ENCODE assay signal across 19 mouse cellular contexts in genomic region chr3:95518891-95519290, GRCm38 (mm10). TPM values are rescaled to one million over a fixed set of nuclear protein-coding genes. Genes with fewer than 3 reads are reported as not detected.
DNase-seq lines count a peak whose midpoint lies in the region; ATAC-seq and TF ChIP-seq lines count a peak whose summit lies in the region.
"Had no signal": no experiment of that assay in that cellular context is flagged by ENCODE, and none has a peak within 500 bp of the region (broad histone marks: within the 10 kb centered on the region; RNA-seq: fewer than 3 reads in every experiment).

No protein-coding gene starts in this region.

- ATAC-seq in heart, embryonic 11.5 days (replicated peaks; ENCODE audit: insufficient number of reproducible peaks, low FRiP score, low TSS enrichment) = no peak
- no peak for ATAC-seq in stomach, embryonic 15.5 days (ENCODE audit: insufficient read depth, low FRiP score, low read depth)
- ATAC-seq in stomach, postnatal 0 days (ENCODE audit: low FRiP score, low TSS enrichment) = no peak
- peak; percentile 48 for ATAC-seq in liver, embryonic 14.5 days (ENCODE audit: insufficient read depth)
- ATAC-seq: forebrain, postnatal 0 days; intestine, postnatal 0 days had no signal

- 75% methylated on average over 7 of the region's 7 CpGs for WGBS in heart, embryonic 11.5 days (ENCODE audit: insufficient replicate concordance)
- WGBS in stomach, embryonic 15.5 days = 74% methylated on average over 7 of the region's 7 CpGs
- WGBS in stomach, postnatal 0 days = 77% methylated on average over 7 of the region's 7 CpGs
- WGBS in liver, embryonic 14.5 days (ENCODE audit: insufficient replicate concordance) = 31% methylated on average over 7 of the region's 7 CpGs

- intact Hi-C loops in heart, postnatal 25 days (cut with DNase I) = loop anchor here (5.0 to 10.0 kb wide), 4 partner anchors 68 to 326 kb away; partner anchors contain the start of gene Golph3l

- no peak overlapping the region for H3K4me3 ChIP-seq in heart, embryonic 11.5 days (ENCODE audit: low read depth, low read length)
- no peak overlapping the region for H3K4me3 ChIP-seq in stomach, embryonic 15.5 days (replicated peaks)
- no peak overlapping the region for H3K4me3 ChIP-seq in stomach, postnatal 0 days (ENCODE audit: low read depth, low read length)
- H3K4me3 ChIP-seq in liver, embryonic 14.5 days (ENCODE audit: insufficient read depth in 1 of 2, low read depth in 2 of 2, low read length in 2 of 2) = peak overlapping the region in 1 of 2 experiments; percentile 15; a peak in 1 of 4 replicates
- H3K4me3 ChIP-seq: embryonic facial prominence, embryonic 13.5 days; limb, embryonic 15.5 days; midbrain, embryonic 12.5 days had no signal

- no peaks in the 10 kb centered on the region for H3K9me3 ChIP-seq in heart, embryonic 11.5 days (replicated peaks; ENCODE audit: control insufficient read depth, low read length)
- H3K9me3 ChIP-seq in stomach, embryonic 15.5 days = no peaks in the 10 kb centered on the region
- H3K9me3 ChIP-seq in stomach, postnatal 0 days (ENCODE audit: control insufficient read depth, low read length) = no peaks in the 10 kb centered on the region
- no peaks in the 10 kb centered on the region for H3K9me3 ChIP-seq in liver, embryonic 14.5 days (ENCODE audit: control insufficient read depth, low read length)
- H3K9me3 ChIP-seq: embryonic facial prominence, embryonic 13.5 days; limb, embryonic 15.5 days; midbrain, embryonic 12.5 days had no signal

- no peak overlapping the region for H3K4me2 ChIP-seq in heart, embryonic 11.5 days
- H3K4me2 ChIP-seq in stomach, embryonic 15.5 days = no peak overlapping the region
- H3K4me2 ChIP-seq in stomach, postnatal 0 days (replicated peaks; ENCODE audit: low read depth) = no peak overlapping the region
- peak overlapping the region; percentile 71 for H3K4me2 ChIP-seq in liver, embryonic 14.5 days (ENCODE audit: low read depth)
- H3K4me2 ChIP-seq: embryonic facial prominence, embryonic 13.5 days; limb, embryonic 15.5 days; midbrain, embryonic 12.5 days had no signal

- TF ChIP-seq CTCF in stomach, postnatal 0 days (IDR thresholded peaks at IDR 0.05; ENCODE audit: low read depth) = no peak
- no peak; the same call in 1 of the 2 replicates for TF ChIP-seq CTCF in liver, embryonic 14.5 days (IDR thresholded peaks at IDR 0.05; ENCODE audit: low read depth)

- H3K27me3 ChIP-seq in heart, embryonic 11.5 days (ENCODE audit: control insufficient read depth, insufficient read depth, low read length) = no peaks in the 10 kb centered on the region
- no peaks in the 10 kb centered on the region for H3K27me3 ChIP-seq in stomach, embryonic 15.5 days (replicated peaks)
- H3K27me3 ChIP-seq in stomach, postnatal 0 days (ENCODE audit: control insufficient read depth, insufficient read depth, low read length) = no peaks in the 10 kb centered on the region
- no peaks in the 10 kb centered on the region for H3K27me3 ChIP-seq in liver, embryonic 14.5 days (ENCODE audit: control insufficient read depth, insufficient read depth, low read length)
- H3K27me3 ChIP-seq: embryonic facial prominence, embryonic 13.5 days; limb, embryonic 15.5 days; midbrain, embryonic 12.5 days had no signal

- peak overlapping the region; percentile 80 for H3K27ac ChIP-seq in heart, embryonic 11.5 days (ENCODE audit: low read depth, low read length)
- H3K27ac ChIP-seq in stomach, embryonic 15.5 days = 0 out of 2 replicates have a peak overlapping the region, but pooled peaks have one; percentile 19
- no peak overlapping the region for H3K27ac ChIP-seq in stomach, postnatal 0 days (replicated peaks)
- peak overlapping the region; percentile 98 for H3K27ac ChIP-seq in liver, embryonic 14.5 days
- H3K27ac ChIP-seq: embryonic facial prominence, embryonic 13.5 days; limb, embryonic 15.5 days; midbrain, embryonic 12.5 days had no signal

- H3K36me3 ChIP-seq in heart, embryonic 11.5 days (ENCODE audit: control insufficient read depth, insufficient read depth, low read length) = no peaks in the 10 kb centered on the region
- no peaks in the 10 kb centered on the region for H3K36me3 ChIP-seq in stomach, embryonic 15.5 days
- H3K36me3 ChIP-seq in stomach, postnatal 0 days (ENCODE audit: control insufficient read depth, insufficient read depth, low read length) = no peaks in the 10 kb centered on the region
- H3K36me3 ChIP-seq in liver, embryonic 14.5 days (replicated peaks; ENCODE audit: control insufficient read depth, insufficient read depth, low read depth) = no peaks in the 10 kb centered on the region
- H3K36me3 ChIP-seq: embryonic facial prominence, embryonic 13.5 days; limb, embryonic 15.5 days; midbrain, embryonic 12.5 days had no signal

- H3K9ac ChIP-seq in heart, embryonic 11.5 days (ENCODE audit: low read depth, low read length) = 0 out of 2 replicates have a peak overlapping the region, but pooled peaks have one; percentile 22
- no peak overlapping the region for H3K9ac ChIP-seq in stomach, embryonic 15.5 days
- H3K9ac ChIP-seq in stomach, postnatal 0 days (ENCODE audit: low read length) = no peak overlapping the region
- peak overlapping the region; percentile 64 for H3K9ac ChIP-seq in liver, embryonic 14.5 days (replicated peaks)
- H3K9ac ChIP-seq: embryonic facial prominence, embryonic 13.5 days; forebrain, postnatal 0 days; limb, embryonic 15.5 days; midbrain, embryonic 12.5 days had no signal

- no peaks in the 10 kb centered on the region for H3K4me1 ChIP-seq in heart, embryonic 11.5 days (ENCODE audit: control insufficient read depth, insufficient read depth, low read length)
- H3K4me1 ChIP-seq in stomach, embryonic 15.5 days = 0 out of 2 replicates have a peak, but pooled peaks cover 2% of the 10 kb centered on the region
- no peaks in the 10 kb centered on the region for H3K4me1 ChIP-seq in stomach, postnatal 0 days (replicated peaks; ENCODE audit: control insufficient read depth, insufficient read depth)
- peaks cover 66 to 70% of the 10 kb centered on the region in 2 experiments for H3K4me1 ChIP-seq in liver, embryonic 14.5 days (replicated peaks; ENCODE audit: control insufficient read depth in 2 of 2, insufficient read depth in 2 of 2, low read length in 1 of 2)

- no peak for DNase-seq in heart, postnatal 25 days (ENCODE audit: low spot score)
- no peak for DNase-seq in stomach, postnatal 0 days (ENCODE audit: low spot score)
- peak; percentile 31 to 56 (median 31) for DNase-seq in liver, embryonic 14.5 days (ENCODE audit: low read depth in 3 of 3, low spot score in 3 of 3)
- no peak for DNase-seq in frontal cortex, postnatal 14 days (ENCODE audit: low spot score in 2 of 2)
- no peak for DNase-seq in embryo, embryonic 11 days
- DNase-seq in cerebellum, adult 9-11 months = no peak
- DNase-seq: cerebellum, postnatal 10 days; forebrain, postnatal 0 days; gastrocnemius, postnatal 14 days; kidney, postnatal 25 days; thymus, adult 18-20 months had no signal

- TF ChIP-seq EP300 in stomach, postnatal 0 days (optimal IDR thresholded peaks at IDR 0.05) = no peak
- TF ChIP-seq EP300 in liver, embryonic 14.5 days (IDR thresholded peaks at IDR 0.05; ENCODE audit: low read depth) = no peak

RNA-seq across cellular contexts. Expression of gene Ctss, which starts 7.7 kb away (rescaled TPM):
- polyA plus RNA-seq in heart, embryonic 11.5 days (2014; fragmentation: Nextera tagmentation; extraction: Ambion mirVana) = 5.4 and 6.2 TPM in 2 replicates
- 10 to 100 TPM; 13.6 TPM for total RNA-seq in heart, postnatal 25 days (2021)
- polyA plus RNA-seq in stomach, embryonic 15.5 days (2015; fragmentation: Nextera tagmentation; extraction: Ambion mirVana) = 32.5 and 33.6 TPM in 2 replicates
- polyA plus RNA-seq in stomach, postnatal 0 days (2015; fragmentation: Nextera tagmentation; extraction: Ambion mirVana) = 31.8 and 35.6 TPM in 2 replicates
- polyA plus RNA-seq in liver, embryonic 14.5 days (2012; rRNA removed) = 9.8 and 16.1 TPM in 2 replicates
- 27.1 and 27.7 TPM in 2 replicates for polyA plus RNA-seq in liver, embryonic 14.5 days (2014; fragmentation: Nextera tagmentation; extraction: Ambion mirVana)

RNA-seq across cellular contexts. Expression of gene Ctsk, which starts 19.8 kb away (rescaled TPM):
- polyA plus RNA-seq in heart, embryonic 11.5 days (2014; fragmentation: Nextera tagmentation; extraction: Ambion mirVana) = 9.9 and 14.0 TPM in 2 replicates
- 10 to 100 TPM in 1 of 2 experiments, 1 to 10 TPM in 1; 8.7 to 10.9 TPM for total RNA-seq in heart, postnatal 25 days (2021)
- 11.7 and 12.2 TPM in 2 replicates for polyA plus RNA-seq in stomach, embryonic 15.5 days (2015; fragmentation: Nextera tagmentation; extraction: Ambion mirVana)
- polyA plus RNA-seq in stomach, postnatal 0 days (2015; fragmentation: Nextera tagmentation; extraction: Ambion mirVana) = 16.3 and 18.7 TPM in 2 replicates
- 0.54 and 0.92 TPM in 2 replicates for polyA plus RNA-seq in liver, embryonic 14.5 days (2012; rRNA removed)
- 1.1 and 1.3 TPM in 2 replicates for polyA plus RNA-seq in liver, embryonic 14.5 days (2014; fragmentation: Nextera tagmentation; extraction: Ambion mirVana)

RNA-seq across cellular contexts. Expression of gene Hormad1, which starts 40.6 kb away (rescaled TPM):
- 0.65 TPM in 1 of 2 replicates, not detected in the other for polyA plus RNA-seq in heart, embryonic 11.5 days (2014; fragmentation: Nextera tagmentation; extraction: Ambion mirVana)
- total RNA-seq in heart, postnatal 25 days (2021) = not detected
- not detected in 2 replicates for polyA plus RNA-seq in stomach, embryonic 15.5 days (2015; fragmentation: Nextera tagmentation; extraction: Ambion mirVana)
- polyA plus RNA-seq in stomach, postnatal 0 days (2015; fragmentation: Nextera tagmentation; extraction: Ambion mirVana) = not detected in 2 replicates
- not detected in 2 replicates for polyA plus RNA-seq in liver, embryonic 14.5 days (2012; rRNA removed)
- polyA plus RNA-seq in liver, embryonic 14.5 days (2014; fragmentation: Nextera tagmentation; extraction: Ambion mirVana) = 0.06 TPM in 1 of 2 replicates, not detected in the other
- total RNA-seq: forebrain, postnatal 0 days; gastrocnemius, postnatal 14 days; left cerebral cortex, adult 8-10 months had no signal
- polyA plus RNA-seq: embryonic facial prominence, embryonic 13.5 days; forebrain, postnatal 0 days; heart, postnatal 0 days; intestine, postnatal 0 days; limb, embryonic 15.5 days; midbrain, embryonic 12.5 days had no signal

Comparison
In these comparisons a context has a peak if more than half of its experiments do, and no peak if none do; other contexts are left out.
1. H3K9ac ChIP-seq: peak in heart, embryonic 11.5 days (single experiment) and liver, embryonic 14.5 days (single experiment); none in stomach, embryonic 15.5 days (single experiment) and stomach, postnatal 0 days (single experiment).
2. DNase-seq: peak in liver, embryonic 14.5 days (3 of 3); none in heart, postnatal 25 days (single experiment), stomach, postnatal 0 days (single experiment), frontal cortex, postnatal 14 days (0 of 2), embryo, embryonic 11 days (single experiment) and cerebellum, adult 9-11 months (single experiment).